Mouse (Mus musculus) CD4-positive helper T cell, adult 2 months (primary cell): ENCODE data around the gene Lims1.

Experiments
- DNase-seq: peaks from one replicate; pipeline ENCODE4 v3.0.0-alpha.2; 2012; ENCODE audit warnings: low read depth, missing footprints, low spot score

Gene Lims1

DNA sequence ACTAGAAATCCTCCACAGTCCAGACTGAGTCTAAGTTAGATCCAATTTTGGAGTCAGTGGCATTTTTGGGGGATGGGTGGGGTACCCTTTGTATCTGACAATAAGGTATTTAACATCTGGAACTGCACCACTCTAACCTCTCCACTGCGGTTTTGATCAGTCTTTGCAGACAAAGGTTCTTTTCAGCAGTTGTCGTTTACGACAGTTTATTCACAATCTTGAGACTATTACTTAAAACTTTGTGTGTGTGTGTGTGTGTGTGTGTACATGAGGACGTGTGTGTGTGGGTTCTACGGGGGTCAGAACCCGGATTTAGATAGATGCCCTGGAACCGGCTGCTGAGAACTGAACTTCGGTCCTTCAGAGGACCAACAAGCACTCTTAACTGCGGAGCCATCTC lies 122.6 kb downstream of the Lims1 start:
- DNase-seq: peak; percentile 62

DNA sequence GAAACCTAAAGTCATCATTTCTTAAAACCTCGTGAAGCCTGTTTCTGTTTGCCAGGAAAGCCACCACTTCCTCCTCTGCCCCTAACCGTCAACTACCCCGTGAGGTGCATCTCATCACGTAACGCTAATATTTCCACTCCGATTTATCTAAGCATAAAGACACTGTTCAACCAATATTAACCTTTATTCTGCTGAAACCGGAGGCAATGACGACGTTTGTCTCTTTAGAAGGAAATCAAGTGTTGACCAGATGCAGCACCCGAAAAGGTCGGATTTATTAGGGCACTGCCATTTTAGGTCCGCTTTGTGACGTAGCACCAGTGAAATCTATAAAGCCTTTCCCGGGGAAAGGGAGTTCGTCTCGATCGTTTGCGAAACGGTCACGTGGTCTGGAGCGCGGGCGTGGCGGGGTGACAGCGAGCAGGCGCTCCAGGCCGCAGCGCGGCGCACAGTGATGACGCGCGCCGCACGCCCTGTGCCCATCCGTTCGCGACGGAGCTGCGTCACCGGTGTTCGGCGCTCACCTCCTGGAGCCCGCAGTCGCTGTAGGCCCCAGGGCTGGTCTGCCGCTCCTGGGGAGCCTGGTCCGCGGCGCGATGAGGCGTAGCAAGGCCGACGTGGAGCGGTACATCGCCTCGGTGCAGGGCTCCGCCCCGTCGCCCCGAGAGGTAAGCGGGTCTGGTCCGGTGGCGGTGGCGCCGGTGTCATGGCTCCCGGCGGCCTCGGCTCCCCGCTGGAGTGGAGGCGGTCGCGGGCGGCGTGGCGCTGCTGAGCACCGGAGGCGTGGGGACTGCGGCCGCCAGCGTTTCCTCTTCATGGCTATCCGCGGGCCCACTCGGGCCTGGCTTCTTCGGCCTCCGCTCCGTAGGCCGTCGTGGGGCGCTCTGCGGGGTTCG lies 123.4 kb downstream of the Lims1 start, which contains the start of gene Ranbp2:
Gene Ranbp2, plus strand, starts transcription at position 537 of the 896 bp plus-strand sequence.
- DNase-seq: peak; percentile 100

DNA sequence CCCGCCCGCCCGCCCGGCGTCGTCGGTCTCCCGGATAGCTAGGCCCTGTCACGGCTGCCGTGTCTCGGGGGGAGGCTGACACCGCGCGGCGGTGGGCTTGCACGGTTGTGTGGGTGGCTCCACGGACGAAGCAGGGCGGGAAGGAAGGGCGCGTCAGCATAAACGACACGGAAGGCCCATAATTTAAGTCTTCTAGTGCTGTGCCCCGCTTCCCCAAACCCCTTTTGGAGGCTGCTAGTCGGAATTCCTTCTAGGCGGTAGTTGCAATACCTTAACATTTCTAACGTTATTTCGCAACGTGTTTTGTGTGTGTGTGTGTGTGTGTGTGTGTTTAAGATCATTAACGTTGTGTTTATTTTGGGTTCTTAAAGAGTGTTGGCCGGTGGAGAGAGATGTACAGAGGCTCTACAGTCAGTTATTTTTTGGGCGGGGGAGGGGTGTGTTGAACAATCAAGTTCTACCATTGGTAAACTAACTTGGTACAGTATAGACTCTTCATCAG lies 124.1 kb downstream of the Lims1 start:
- no peak for DNase-seq

DNA sequence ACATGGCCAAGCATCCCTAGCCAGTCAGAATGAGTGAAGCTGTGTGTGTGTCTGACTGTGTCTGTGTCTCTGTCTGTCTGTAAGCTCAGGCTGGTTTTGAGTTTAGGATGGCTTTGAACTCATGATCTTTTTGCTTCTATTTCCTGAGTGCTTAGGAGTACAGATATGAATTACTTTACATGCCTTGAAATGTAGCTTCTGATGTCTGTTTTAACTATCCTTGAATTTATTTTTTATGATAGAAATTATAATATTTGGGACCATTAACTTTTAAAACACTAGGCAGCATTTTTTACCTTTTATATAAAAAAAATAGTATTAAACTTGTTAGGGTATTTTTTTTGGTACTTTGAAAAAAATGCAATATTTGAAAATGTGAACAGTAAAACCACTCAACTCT lies 128.3 kb downstream of the Lims1 start:
- DNase-seq: no peak

DNA sequence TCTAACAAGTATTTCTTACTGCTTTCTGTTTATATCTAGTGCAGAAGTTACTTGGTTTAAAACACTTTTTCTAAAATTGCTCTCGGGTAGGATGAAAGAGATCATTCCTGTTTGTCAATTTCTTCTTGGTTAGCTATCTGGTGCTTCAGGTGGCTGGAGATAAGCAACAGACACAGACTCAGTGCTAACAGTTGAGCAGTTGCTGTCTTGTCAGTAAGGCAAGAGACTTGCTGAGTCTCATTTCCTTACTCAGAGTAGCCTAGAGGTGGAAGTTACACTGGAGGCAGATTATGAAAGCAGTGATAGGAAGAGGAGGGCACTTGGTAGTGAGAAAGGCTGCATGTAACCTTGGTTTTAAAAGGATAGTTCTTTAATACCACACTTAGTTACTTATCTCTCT lies 128.9 kb downstream of the Lims1 start:
- DNase-seq: no peak

DNA sequence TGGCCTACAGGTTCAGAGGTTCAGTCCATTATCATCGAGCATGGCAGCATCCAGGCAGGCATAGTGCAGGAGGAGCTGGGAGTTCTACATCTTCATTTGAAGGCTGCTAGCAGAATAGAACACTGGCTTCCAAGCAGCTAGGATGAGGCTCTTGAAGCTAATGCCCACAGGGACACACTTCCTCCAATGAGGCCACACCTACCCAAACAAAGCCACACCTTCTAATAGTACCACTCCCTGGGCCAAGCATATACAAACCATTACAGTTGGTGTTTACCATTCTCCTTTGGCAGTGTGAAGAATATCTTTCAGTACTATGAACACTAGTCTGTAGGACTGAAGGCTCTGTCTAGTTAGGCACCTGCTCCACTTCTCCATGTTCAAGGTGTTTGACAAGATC lies 136.6 kb downstream of the Lims1 start:
- DNase-seq: no peak
